Mouse (Mus musculus): ENCODE measurements around the gene Bmp8a.

DNA sequence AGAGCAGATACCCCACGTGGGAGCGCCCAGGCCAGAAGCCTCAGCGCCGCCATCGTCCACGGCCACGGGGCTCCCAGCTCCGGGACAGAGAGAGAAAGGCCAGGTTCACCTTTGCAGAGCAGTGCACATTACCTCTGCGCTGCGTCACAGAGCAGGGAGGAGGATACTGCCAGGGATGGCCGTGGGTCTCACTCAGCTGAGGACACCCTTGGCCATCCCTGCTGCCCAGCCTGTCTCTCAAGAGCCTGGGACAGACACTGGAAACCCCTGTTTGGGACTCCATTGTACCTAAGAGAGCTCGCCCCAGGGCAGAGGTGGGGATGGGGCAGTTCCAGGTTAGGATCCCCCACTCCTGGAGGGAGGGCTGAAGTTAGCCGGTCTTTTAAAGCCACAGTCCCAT lies 19.5 kb downstream of the Bmp8a start, which contains the start of gene Oxct2a:
- TF ChIP-seq CTCF (IDR thresholded peaks at IDR 0.05; ENCODE audit: borderline replicate concordance, insufficient read depth, low read depth, low read length) (no peak), POLR2A (IDR thresholded peaks at IDR 0.05; ENCODE audit: borderline replicate concordance, insufficient read depth, low read length) (no peak)
